Mouse (Mus musculus) cerebellum, adult 2 months (tissue): ENCODE measurements at regions not wholly inside any gene's neighbourhood (a gene's known extent, or its start where the extent isn't known, plus 50 kb on each side); places are given as distances from the start of the nearest gene placed in this dataset.
A peak's percentile ranks its signal among the peaks of the same experiment; 100 is the strongest.

ENCODE experiments used
- DNase-seq, 2 experiments: peaks; one replicate each; pipeline ENCODE4 v3.0.0; 2021
- H3K27ac ChIP-seq: fragments of 200-500 bp; 2 replicates; pipeline ENCODE4 v1.5.1; 2012; ENCODE audit warnings: low read length, control low read depth, inconsistent platforms; ENCODE audit not compliant: insufficient read depth
- H3K27me3 ChIP-seq: fragments of 200-500 bp; 2 replicates; pipeline ENCODE4 v1.6.1; 2012; ENCODE audit warnings: inconsistent platforms, mild to moderate bottlenecking, low read length, moderate library complexity; ENCODE audit not compliant: control insufficient read depth, insufficient read depth
- H3K4me1 ChIP-seq: fragments of 200-500 bp; 2 replicates; pipeline ENCODE4 v1.6.1; 2011; ENCODE audit warnings: low read length; ENCODE audit not compliant: control insufficient read depth, insufficient read depth
- H3K4me3 ChIP-seq: fragments of 200-500 bp; replicated peaks from 2 replicates; pipeline ENCODE3; 2011; ENCODE audit warnings: mild to moderate bottlenecking, low read depth, low read length, control low read depth; ENCODE audit not compliant: insufficient read depth
- CTCF ChIP-seq: fragments of 200-500 bp; IDR thresholded peaks from 2 replicates; pipeline ENCODE4 v1.5.1; 2011; ENCODE audit warnings: low read depth, mild to moderate bottlenecking, control low read depth, low read length, moderate library complexity, borderline replicate concordance; ENCODE audit not compliant: insufficient read depth
- POLR2A ChIP-seq: fragments of 200-500 bp; IDR thresholded peaks from 2 replicates; pipeline ENCODE4 v1.6.1; 2011; ENCODE audit warnings: low read length, control low read depth, borderline replicate concordance; ENCODE audit not compliant: insufficient read depth
- WGBS: fragments of 180-500 bp; shearing (Covaris S2); methylation state at CpG from one replicate; pipeline ENCODE4 v1.1.7; 2018; 5-methylcytosine and 5-hydroxymethylcytosine counted together

- Histone ChIP-seq H3K4me1 (no peaks in the 10 kb centered on the region), H3K4me3 (no peak overlapping the region), H3K27me3 (no peaks in the 10 kb centered on the region), H3K27ac (no peak overlapping the region)
- WGBS: 44% methylated on average over 2 of the region's 2 CpGs
- no peak for DNase-seq
- no peak for TF ChIP-seq POLR2A
- no peak for TF ChIP-seq CTCF
These were observed 916.3 kb downstream of the Rps29 start for GRCm38 (mm10) chr12:68242683-68243082.

DNA sequence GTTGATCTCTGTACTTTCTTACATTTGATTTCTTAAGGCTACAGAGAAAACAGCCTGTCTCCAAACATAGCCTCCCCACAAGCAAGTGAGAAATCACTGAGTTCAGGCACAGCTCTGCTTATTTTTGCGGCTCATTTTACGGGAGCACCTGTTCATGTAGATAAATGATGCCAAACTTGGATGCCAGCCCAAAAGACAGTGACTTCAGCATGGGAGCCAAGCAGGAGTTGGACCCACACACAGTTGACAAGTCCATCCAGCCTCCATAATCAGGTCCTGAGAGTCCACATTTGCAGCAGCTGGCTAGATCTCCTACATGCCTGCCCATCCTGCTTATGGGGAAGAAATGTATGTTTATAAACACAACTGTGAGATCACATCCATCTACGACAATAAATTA lies 927.2 kb downstream of the Rps29 start:
- no peak for TF ChIP-seq POLR2A
- TF ChIP-seq CTCF: no peak
- DNase-seq: peak; percentile 20 to 65
- no peaks in the 10 kb centered on the region for H3K4me1 ChIP-seq
- no peak overlapping the region for H3K27ac ChIP-seq
- H3K27me3 ChIP-seq: no peaks in the 10 kb centered on the region
- no peak overlapping the region for H3K4me3 ChIP-seq
- 21% methylated on average over 3 of the region's 3 CpGs for WGBS

DNA sequence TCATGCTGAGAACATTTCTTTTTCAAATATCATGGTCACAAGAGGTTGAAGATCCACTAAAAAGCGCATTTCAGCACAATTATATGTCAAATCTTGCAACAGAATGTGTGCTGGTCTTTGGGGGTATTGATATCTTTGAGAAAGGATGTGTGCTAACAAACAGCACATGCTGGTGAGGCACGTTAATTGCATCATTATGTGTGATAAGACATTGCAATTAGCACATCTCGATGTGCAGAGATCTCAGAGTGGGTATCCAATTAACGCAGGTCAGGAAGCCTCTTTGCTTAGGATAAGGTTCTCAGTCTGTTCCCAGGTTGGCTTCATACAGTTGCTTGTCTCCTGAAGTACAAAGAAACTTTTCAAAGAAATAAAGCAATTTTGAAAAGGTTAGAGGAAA lies 941.9 kb downstream of the Rps29 start:
- TF ChIP-seq POLR2A (no peak), CTCF (no peak)
- 78% methylated on average over 4 of the region's 4 CpGs for WGBS
- Histone ChIP-seq H3K4me3 (no peak overlapping the region), H3K27me3 (no peaks in the 10 kb centered on the region), H3K4me1 (no peaks in the 10 kb centered on the region), H3K27ac (no peak overlapping the region)
- no peak for DNase-seq

- WGBS: 91% methylated on average over 10 of the region's 10 CpGs
- Histone ChIP-seq H3K4me3 (no peak overlapping the region), H3K27ac (no peak overlapping the region), H3K4me1 (no peaks in the 10 kb centered on the region), H3K27me3 (no peaks in the 10 kb centered on the region)
- TF ChIP-seq CTCF (no peak), POLR2A (no peak)
- no peak for DNase-seq
These were observed 950.7 kb downstream of the Rps29 start for GRCm38 (mm10) chr12:68208302-68208701.

DNA sequence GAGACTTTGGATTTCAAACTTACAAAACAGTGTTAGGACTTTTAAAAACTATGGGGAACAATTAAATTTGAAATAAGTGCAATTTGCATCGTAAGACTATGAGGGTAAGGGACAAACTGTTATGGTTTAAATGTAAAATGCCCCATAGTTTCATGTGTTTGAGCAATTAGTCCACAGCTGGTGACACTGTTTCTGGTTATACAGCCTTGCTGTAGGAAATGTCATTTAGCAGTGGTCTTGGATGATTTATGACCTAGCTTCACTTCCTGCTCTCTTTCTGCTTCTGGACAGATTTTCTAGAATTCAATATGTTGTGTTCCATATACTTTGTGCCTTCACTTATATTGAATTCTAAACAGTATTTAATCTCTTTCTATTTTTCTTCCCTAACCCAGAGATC lies 961.5 kb upstream of the Mdga2 start:
- 94% methylated on average over 1 of the region's 1 CpGs for WGBS
- no peak for TF ChIP-seq POLR2A
- TF ChIP-seq CTCF: no peak

GRCm38 (mm10) chr12:68161317-68161716 lies 939.0 kb upstream of the Mdga2 start:
- Histone ChIP-seq H3K27me3 (no peaks in the 10 kb centered on the region), H3K4me3 (no peak overlapping the region), H3K4me1 (no peaks in the 10 kb centered on the region), H3K27ac (no peak overlapping the region)
- 79% methylated on average over 2 of the region's 2 CpGs for WGBS
- no peak for DNase-seq
- TF ChIP-seq CTCF (no peak), POLR2A (no peak)

More for the DNA sequence above, 961.5 kb upstream of the Mdga2 start:
- Histone ChIP-seq H3K27me3 (no peaks in the 10 kb centered on the region), H3K4me1 (no peaks in the 10 kb centered on the region), H3K4me3 (no peak overlapping the region), H3K27ac (no peak overlapping the region)
- DNase-seq: no peak

- TF ChIP-seq CTCF (0 out of 2 replicates have a peak, but pooled peaks have one; percentile 7), POLR2A (no peak)
- no peak for DNase-seq
- 11% methylated on average over 4 of the region's 4 CpGs for WGBS
- Histone ChIP-seq H3K4me3 (no peak overlapping the region), H3K27me3 (no peaks in the 10 kb centered on the region), H3K4me1 (no peaks in the 10 kb centered on the region), H3K27ac (no peak overlapping the region)
These were observed 925.7 kb upstream of the Mdga2 start for GRCm38 (mm10) chr12:68148066-68148465.

- H3K4me3 ChIP-seq: no peak overlapping the region
- H3K27me3 ChIP-seq: no peaks in the 10 kb centered on the region; the same call in 1 of the 2 replicates
- no peak overlapping the region for H3K27ac ChIP-seq
- WGBS: 84% methylated on average over 6 of the region's 6 CpGs
- no peaks in the 10 kb centered on the region for H3K4me1 ChIP-seq
- no peak for TF ChIP-seq CTCF
- no peak for TF ChIP-seq POLR2A
- DNase-seq: no peak
These were observed 917.5 kb upstream of the Mdga2 start for GRCm38 (mm10) chr12:68139831-68140230.

DNA sequence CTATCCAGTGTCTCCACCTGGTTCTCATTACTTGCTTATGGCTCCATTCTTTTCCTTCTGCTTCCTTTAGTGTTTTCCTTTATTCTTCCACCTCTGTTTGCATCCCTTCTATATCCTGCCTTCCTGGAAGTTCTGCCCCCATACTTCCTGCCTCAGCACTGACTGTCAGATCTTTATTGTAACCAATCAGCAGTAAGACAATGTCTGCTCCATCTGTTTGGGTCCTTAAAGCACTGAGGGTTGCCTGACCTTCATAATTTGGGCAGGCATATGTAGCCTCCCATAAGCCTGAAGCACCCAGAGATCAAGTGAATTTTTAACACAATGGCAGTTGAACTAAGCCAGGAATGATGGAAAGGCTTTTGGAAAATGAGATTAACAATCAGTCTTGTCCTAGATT lies 909.4 kb upstream of the Mdga2 start:
- Histone ChIP-seq H3K4me1 (no peaks in the 10 kb centered on the region), H3K27me3 (no peaks in the 10 kb centered on the region), H3K4me3 (no peak overlapping the region), H3K27ac (no peak overlapping the region)
- TF ChIP-seq CTCF: no peak
- TF ChIP-seq POLR2A: no peak
- DNase-seq: no peak
